Mouse (Mus musculus) gastrocnemius, postnatal 10 days (tissue): ENCODE measurements around the gene Casp4. TPM values are rescaled to one million over a fixed set of nuclear protein-coding genes. Genes with fewer than 3 reads are reported as not detected.

Source experiments
- DNase-seq: peaks from one replicate; pipeline ENCODE4 v3.0.0; 2021; ENCODE audit warnings: mixed read lengths
- long read RNA-seq, 2 experiments: library from polyadenylated mRNA; stranded (forward); transcript quantifications; one replicate each; pipeline ENCODE4 v2.0.0; 2021
- total RNA-seq, 2 experiments: library from RNA; stranded (reverse); gene quantifications; 2 replicates each; pipeline ENCODE4 v1.2.3; 2021

The Casp4 gene
- total RNA-seq = 1 to 10 TPM; 1.9 to 2.2 TPM
- long read RNA-seq, experiment 1 = 0 reads
- long read RNA-seq, experiment 2 = 0 reads

DNA sequence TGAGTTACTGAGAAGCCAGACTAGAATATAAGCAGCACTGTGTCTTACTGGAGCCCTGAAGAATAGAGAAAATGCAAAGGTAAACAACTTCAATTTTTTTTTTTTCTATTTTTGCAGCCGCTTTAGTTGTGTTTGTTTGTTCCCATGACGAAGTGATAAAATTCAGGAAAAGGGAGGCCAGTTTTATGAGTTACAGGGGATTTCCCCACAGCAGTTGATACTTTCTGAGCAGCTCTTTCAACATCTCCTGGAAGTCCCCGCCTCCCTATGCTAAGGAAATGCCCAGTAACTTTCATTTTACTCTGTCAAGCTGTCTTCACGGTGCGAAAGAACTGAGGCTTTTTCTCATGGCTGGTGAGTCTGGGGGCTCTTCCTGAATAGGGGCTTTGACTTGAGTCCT lies at the start of gene Casp4:
Casp4 (plus strand) TSS at position 268 of the 400 bp plus-strand sequence.
- DNase-seq = no peak

DNA sequence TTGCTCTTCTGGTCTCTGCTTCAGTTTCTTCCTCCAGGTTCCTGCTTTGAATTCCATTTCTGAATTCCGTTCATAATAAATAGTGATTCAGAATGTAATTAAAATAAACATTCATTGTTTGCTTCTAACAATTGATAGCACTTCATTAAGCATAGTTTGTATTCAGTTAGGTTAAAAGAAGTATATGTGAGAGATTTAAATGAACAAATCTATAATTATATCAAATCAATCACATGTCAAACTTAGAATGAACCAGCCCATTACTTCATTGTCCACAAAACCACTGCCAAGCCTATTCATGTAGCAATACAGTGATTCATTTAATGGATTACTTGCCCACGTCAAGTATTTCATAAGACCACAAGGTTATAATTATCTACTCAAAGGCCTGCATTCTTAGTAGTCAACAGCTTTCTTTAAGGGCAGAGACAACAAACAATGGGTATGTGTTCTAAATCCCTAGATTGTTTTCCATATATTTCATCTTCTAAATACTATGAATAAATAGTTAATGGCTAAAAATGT lies 44.6 kb upstream of the Casp4 start:
- DNase-seq = no peak

DNA sequence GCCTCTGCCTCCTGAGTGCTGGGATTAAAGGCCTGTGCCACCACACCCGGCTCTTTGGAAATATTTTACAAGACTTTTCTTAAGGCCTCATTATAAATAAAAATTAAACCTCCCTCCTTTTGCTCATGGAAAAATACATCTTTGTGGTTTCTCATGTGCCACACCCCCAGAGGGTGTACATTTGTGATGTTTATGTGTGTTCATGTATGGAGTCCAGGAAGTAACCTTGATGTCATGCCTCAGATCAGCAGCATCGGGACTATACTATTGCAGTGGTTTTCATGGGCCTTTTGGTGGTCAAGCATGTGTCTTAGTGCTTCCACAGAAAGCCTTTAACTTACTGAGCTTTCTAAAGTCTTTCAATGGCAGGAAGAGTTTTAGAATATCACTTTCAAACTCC lies 38.4 kb upstream of the Casp4 start:
- DNase-seq = no peak

DNA sequence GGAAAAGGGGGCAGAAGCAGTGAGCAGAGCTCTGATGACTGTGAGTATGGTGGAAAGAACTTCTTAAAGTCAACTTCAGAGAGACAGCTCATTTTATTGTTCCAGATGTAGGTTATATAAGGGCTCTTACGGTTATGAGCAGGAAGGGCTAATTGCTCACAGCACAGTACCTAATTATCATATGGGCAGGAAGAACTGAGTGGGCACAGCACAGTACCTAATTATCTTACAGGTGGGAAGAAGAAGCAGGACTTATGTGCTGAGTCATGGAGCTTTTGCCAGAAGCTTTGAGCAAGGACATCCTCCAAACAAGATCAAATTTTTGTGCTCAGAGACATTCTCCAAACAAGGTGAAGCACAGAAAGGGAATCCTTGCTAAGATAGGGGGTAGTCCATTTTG lies 37.7 kb upstream of the Casp4 start:
- DNase-seq = no peak

DNA sequence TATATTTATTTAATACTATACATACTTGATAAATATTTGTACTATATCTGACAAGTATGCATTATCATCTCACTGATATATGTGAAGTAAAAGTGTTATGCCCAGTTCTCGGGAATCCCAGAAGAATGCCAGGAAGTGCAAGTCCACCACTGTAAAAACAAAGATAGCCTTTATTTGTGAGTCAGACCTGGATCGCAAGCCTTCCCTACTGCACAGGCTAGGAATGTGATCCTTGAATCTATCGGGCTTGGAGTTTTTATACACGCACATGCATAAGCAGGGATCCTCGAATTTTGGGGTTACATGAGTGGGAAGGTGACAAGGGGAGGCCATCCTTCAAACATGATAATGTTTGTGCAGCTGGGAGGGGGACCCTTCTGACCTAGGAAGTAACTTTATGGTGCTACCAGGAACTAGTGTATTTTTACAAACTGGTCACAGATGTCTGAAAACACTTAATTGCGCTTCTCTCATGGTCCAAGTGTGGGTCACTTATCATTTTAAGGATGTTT lies 37.2 kb upstream of the Casp4 start:
- no peak for DNase-seq

DNA sequence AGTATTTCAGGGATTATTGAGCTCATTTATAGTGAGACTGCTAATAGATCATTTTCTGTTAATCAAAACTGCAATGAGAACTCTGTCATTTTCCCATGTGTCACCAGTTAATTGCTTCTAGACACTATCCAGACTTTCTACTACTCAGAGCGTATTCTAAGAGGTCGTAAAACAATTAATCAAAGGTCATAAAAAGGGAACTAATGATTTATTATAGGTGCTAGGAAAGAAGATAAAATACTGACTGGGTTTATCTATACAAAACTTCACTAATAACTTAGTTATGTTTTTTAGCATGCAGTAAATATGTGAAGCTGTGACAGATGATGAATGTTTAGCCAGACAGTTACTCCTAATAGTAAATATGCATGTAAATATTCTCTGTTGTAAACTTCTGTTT lies 22.6 kb upstream of the Casp4 start:
- no peak for DNase-seq

DNA sequence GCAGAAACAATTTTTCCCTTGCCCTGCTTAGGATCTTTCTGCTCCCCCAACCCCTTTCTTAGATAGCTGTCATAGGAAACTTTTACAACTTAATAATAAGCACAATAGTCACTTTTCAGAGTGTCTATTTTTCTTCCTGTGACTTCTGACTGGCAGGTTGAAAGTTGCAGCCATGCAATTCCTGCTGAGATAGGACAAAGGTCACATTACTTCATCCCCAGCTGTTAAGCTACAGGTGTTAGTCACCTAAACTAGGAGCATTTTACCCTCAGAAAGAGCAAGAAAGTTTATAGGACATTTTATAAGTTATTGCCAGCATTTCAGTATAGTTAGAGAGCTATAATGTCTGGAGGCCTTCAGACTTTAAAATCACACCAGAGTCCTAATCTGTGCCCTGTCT lies 22.0 kb upstream of the Casp4 start:
- no peak for DNase-seq

DNA sequence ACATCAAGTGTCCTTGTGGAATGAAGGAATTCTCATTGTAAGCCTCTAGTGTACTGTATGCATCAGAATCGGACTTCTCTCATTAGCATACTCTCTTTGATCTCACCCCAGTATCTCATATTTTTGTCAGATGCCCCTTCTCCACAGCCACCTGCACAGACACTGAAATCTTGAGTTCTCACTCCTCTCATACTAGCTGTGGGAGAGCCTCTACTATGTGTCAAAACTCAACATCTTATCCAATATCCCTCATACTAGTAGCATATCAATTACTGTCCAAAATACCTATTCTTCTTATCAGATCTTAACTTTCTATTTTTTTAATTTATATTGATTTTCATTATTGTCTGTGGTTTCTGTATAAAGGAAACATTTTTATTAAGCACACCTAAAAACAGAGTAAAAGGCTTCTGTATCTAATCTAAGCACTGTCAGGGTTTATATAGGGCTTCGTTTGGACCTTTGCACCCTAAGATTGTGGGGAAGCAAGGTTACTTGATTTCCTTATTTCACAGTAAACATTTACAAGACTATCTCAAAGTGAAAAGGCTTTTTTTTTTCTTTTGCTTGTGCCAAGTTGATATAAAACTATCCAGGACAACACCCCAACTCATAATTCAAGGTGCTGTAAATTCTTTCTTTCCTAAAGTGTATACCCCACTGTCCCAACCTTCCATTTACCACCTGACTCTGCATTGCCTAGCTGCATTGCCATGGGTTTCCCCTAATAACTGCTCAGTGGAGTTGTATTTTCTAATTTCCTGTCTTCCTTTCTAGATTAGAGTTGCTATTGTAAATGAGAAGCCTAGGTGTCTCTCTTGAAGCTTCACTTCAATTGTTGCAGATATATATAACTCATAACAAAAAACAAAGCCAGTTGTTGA lies 12.0 kb upstream of the Casp4 start:
- no peak for DNase-seq

DNA sequence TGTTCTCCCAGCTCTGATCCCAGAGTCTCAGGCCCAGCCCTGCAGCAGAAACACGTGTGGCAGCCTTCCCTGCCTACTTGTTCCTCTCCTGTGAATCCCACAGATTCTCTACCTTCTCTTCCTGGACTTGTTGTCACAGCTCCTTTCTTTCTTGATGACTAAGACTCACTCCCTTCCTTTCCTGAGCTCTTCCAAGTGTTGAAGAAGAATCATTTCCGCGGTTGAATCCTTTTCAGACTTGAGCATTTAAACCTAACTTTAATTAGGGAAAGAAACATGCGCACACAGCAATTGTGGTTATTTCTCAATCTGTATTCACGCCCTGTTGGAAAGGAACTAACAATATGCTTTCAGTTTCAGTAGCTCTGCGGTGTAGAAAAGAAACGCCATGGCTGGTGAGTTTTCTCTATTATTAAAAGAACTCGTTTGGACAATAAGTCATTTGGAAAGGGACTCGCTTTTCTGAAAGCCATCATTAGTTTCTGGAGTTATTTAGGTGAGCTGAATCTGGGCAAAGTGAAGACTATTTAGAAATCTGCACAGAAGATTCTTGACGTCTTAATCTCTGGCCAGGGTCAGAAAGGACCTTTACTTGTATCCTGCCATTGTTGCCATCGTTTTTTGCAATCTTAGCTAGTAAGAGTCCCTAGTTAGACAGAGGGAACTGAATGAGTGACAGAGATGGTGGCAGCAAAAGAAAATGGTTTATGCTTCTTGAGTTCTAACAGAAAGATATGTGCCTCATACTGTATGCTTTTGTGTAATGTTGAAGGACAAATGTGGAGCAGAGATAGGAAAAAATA lies 10.1 kb upstream of the Casp4 start, which contains the start of gene Casp1:
Casp1 (plus strand) TSS at position 189 of the 803 bp plus-strand sequence.
- no peak for DNase-seq

DNA sequence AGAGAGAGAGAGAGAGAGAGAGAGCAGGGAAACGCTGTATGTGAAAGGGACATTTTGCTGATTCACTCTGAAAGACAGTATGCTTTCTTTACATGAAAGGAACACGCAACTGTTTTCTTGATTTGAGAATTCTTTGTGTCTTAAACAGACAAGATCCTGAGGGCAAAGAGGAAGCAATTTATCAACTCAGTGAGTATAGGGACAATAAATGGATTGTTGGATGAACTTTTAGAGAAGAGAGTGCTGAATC lies 9.6 kb upstream of the Casp4 start:
- no peak for DNase-seq

DNA sequence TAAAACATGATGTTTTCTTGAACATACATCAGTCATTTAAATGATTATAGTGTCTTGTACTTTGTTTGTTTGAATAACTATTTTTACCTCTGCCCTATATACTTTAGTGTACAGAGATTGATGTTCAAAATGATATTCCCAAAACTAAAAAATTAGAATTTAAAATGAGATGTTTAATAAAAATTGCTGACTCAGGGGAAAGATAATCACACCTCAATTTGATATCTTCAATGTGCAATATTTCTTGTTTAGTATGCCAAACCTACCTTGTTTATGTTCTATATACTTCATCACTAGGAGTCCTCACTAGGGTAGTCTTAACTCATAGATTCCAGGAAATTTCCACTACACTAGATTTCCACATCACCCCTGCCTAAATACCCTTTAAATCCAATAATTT lies 1.5 kb downstream of the Casp4 start:
- no peak for DNase-seq

DNA sequence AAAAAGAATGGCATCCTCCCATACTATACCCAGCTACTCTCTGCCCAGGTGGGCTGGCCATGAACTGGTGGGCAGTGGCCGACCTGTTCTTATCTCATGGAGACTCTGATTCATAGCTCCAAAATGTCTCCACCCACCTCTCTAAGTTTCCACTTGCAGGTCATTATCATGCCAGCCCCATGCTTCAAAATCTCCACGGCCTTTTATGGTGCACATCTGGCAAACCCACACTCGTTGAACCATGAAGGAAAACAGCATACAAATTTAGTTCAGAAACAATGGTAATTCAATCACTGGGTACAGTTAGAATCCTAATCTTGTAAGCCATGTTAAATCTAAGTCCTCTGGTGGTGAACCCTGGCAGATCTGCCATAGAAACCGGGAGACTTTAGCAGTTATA lies 2.8 kb downstream of the Casp4 start:
- DNase-seq = no peak

DNA sequence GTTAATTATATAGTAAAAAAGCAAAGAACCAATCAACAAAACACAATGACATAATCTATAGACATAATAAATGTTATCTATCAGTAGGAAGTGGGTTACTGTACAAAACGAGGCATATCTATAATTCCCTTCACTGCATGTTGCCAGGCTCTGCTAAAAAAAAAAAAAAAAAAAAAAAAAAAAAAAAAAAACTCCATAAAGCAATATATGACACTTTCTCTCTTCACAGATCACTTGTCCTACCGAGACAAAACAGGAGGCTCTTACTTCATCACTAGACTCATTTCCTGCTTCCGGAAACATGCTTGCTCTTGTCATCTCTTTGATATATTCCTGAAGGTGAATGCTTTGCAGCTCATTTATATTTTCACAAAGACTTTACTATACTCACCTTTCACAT lies 19.6 kb downstream of the Casp4 start:
- DNase-seq = no peak

DNA sequence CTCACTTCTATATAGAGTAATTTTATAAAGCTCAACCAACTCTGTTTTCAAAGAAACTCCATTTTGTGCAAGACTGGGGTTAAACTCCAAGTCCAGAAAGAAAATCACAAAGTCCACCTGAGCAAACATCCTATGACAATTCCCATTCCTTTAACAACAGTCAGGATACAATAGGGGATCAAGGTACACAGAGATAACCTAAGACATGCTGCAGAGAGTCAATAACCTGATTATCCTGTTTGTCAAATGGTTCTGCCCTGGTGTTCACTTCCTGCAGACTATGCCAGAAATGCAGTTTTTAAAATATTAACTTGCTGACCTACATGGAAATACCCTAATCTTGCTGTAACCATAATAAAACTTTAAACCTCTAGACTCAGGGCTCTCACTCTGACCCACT lies 23.8 kb downstream of the Casp4 start:
- no peak for DNase-seq

DNA sequence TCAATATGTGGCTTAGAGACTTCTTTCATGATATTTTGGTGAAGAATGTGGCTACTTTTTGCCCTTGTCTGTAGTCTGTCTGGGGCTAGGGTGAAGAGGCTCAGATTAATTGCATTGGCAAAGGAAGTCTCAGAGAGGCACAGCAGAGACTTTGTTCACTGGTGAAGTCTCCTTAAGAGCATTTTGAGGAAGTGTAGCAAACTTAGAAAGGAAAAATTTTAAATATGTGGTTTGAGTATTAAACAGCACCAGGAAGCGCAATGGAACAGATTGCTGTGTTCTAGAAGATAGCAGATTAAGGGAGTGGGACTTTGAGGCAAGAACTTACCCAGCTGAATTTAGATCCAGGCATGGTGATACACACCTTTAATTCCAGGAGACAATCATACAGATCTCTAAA lies 24.8 kb downstream of the Casp4 start:
- DNase-seq = no peak

DNA sequence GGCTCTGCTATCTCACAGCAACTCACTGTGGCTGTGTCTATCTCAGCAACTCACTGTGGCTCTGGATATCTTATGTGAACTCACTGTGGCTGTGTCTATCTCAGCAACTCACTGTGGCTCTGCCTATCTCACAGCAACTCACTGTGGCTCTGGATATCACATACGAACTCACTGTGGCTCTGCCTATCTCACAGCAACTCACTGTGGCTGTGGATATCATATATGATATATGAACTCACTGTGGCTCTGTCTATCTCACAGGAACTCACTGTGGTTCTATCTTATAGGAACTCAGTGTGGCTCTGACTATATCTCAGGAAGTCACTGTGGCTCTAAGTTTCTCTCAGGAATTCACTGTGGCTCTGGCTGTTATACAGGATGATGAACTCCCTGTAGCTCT lies 34.5 kb downstream of the Casp4 start:
- DNase-seq = no peak

DNA sequence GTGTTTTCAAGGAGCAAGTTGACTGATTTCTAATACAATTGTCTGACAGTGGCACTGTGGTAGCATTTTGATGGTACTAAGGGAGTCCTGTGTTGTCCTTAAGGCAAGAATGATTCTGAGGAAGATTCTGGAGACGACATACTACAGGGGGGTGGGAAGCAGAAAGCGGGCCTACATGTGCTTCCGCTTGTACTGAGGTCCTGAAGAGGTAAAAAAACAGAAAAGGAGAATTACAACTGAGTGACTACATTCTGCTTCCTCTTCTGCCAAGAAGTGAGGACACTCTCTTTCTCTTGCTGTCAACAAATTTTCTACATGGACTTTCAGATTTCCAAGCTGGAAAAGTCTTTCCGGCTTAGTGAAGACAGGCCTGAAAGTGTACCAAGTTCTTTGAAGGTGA lies 35.5 kb downstream of the Casp4 start:
- no peak for DNase-seq

DNA sequence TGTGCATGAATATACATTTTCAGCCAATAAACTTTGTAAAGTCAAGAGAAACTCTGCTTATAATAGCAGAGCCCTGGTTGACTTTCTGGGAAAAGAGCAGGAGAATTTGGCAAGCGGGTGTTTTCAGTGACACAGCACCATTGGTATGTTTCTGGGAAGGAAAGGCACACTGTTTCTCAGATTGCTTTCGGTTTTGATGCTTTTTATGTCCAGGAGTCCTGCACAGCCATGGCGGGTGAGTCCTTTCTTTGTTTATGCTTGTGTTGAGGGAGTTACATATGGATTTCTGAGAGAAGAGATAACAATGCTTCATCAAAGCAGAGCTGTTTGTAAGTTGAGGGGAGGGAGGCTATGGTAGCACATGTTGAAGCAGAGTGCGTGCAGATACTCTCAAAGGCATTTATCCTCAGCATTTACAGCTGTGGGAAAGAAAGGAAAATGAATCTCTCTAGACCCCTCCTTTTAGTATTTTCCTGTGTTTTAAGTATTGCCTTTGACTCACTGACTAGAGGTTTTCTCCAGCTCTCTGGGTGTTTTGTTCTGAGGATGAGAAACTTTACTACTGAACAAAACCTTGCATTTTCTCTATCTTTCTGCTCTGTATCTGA lies 36.8 kb downstream of the Casp4 start, which contains the start of gene Casp12:
Casp12 (plus strand) TSS at position 140 of the 608 bp plus-strand sequence.
- DNase-seq = no peak

DNA sequence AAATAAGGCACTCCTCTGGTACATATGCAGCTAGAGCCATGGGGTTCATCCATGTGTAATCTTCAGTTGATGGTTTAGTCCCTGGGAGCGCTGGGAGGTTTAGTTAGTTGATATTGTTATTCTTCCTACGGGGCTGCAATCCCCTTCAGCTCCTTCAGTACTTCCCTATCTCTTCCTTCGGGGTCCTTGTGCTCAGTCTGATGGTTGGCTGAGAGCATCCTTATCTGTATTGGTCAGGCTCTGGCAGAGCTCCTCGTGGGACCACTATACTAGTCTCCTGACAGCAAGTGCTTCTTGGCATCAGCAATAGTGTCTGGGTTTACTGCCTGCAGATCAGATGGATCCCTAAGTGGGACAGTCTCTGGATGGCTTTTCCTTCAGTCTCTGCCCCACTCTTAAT lies 38.8 kb downstream of the Casp4 start:
- DNase-seq = no peak

DNA sequence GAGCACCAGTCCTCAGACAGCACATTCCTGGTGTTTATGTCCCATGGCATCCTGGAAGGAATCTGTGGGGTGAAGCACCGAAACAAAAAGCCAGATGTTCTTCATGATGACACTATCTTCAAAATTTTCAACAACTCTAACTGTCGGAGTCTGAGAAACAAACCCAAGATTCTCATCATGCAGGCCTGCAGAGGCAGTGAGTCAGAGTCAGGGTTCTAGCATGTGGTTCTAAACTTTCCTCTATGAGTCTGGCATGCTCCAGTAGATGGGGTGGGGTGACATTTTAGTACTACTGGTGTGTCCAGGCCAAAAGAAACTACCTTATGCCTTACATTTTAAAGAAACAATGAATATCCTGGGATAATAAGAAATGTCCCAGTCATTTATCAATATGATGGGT lies 45.0 kb downstream of the Casp4 start:
- DNase-seq = no peak

DNA sequence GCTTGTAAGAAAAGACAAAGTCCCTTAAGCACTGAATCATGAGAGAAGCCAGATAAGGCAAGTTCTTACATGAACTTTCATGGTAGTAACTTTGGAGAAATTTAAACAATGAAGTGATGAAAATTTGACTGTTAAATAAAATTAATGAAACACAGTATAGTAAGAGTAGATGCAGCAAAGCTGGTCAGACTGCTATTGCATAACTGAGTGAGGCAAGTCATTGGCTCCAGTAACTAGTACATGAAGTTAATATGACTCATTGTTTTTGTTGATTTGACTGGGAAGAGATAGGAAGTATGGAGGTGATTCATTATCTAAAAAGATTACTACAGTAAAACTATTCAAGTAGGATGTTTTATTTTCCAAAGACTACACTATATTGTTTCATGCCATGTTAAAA lies 48.2 kb downstream of the Casp4 start:
- DNase-seq = no peak
